Mouse (Mus musculus): ENCODE data around the gene Ccdc33. TPM values are rescaled to one million over a fixed set of nuclear protein-coding genes. Genes with fewer than 3 reads are reported as not detected.

Ccdc33 gene
- total and polyA plus RNA-seq, 2 experiments: not detected

- Histone ChIP-seq H3K27me3 (ENCODE audit: control insufficient read depth, insufficient read depth, low read length) (no peaks in the 10 kb centered on the region), H3K27ac (replicated peaks; ENCODE audit: insufficient read depth, low read depth, low read length) (no peak overlapping the region), H3K36me3 (ENCODE audit: control insufficient read depth, insufficient read depth, low read length) (no peaks in the 10 kb centered on the region), H3K4me1 (ENCODE audit: control insufficient read depth, insufficient read depth, low read length) (no peaks in the 10 kb centered on the region), H3K4me3 (ENCODE audit: insufficient read depth, low read depth, low read length) (no peak overlapping the region), H3K9ac (ENCODE audit: low read depth, low read length) (no peak overlapping the region), H3K79me2 (ENCODE audit: control insufficient read depth, insufficient read depth, low read length) (no peaks in the 10 kb centered on the region)
- DNase-seq (ENCODE audit: extremely low read depth, low read depth, low spot score): no peak
- no peak for TF ChIP-seq CTCF (IDR thresholded peaks at IDR 0.05; ENCODE audit: low read depth, low read length)
- TF ChIP-seq POLR2A (IDR thresholded peaks at IDR 0.05; ENCODE audit: extremely low read depth, insufficient read depth, low read length): no peak
- WGBS: 78% methylated on average over 6 of the region's 6 CpGs
Measured at GRCm38 (mm10) chr9:58066731-58067095, 51.9 kb downstream of the Ccdc33 start.

GRCm38 (mm10) chr9:58065977-58066730, 52.5 kb downstream of the Ccdc33 start:
- no peak for TF ChIP-seq CTCF (IDR thresholded peaks at IDR 0.05; ENCODE audit: low read depth, low read length)
- TF ChIP-seq POLR2A (IDR thresholded peaks at IDR 0.05; ENCODE audit: extremely low read depth, insufficient read depth, low read length): no peak
- no peak for DNase-seq (ENCODE audit: extremely low read depth, low read depth, low spot score)
- WGBS: 87% methylated on average over 6 of the region's 6 CpGs
- Histone ChIP-seq H3K4me1 (ENCODE audit: control insufficient read depth, insufficient read depth, low read length) (no peaks in the 10 kb centered on the region), H3K79me2 (ENCODE audit: control insufficient read depth, insufficient read depth, low read length) (no peaks in the 10 kb centered on the region), H3K9ac (ENCODE audit: low read depth, low read length) (no peak overlapping the region), H3K4me3 (ENCODE audit: insufficient read depth, low read depth, low read length) (no peak overlapping the region), H3K27ac (replicated peaks; ENCODE audit: insufficient read depth, low read depth, low read length) (no peak overlapping the region), H3K36me3 (ENCODE audit: control insufficient read depth, insufficient read depth, low read length) (no peaks in the 10 kb centered on the region), H3K27me3 (ENCODE audit: control insufficient read depth, insufficient read depth, low read length) (peaks cover 3% of the 10 kb centered on the region; the same call in 1 of the 2 replicates)

DNA sequence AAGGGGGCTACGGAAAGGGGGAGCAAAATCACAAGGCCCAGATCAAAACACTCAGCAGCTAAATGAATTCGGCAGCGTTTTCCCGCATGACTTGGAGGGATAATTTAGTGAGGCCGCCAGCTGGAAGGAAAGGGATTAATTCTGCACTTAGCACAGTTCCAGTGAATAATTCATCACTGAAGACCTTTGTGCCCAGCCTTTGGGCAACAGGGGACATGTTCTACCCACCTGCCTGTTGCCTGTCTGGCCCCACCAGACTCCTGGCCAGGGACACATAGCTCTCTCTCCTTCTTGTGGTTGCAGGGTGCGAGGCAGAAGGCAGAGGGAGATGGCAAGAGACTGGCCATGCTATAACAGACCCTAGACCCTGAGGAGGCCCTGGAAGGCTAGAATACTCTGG, 53.1 kb downstream of the Ccdc33 start:
- TF ChIP-seq CTCF (IDR thresholded peaks at IDR 0.05; ENCODE audit: low read depth, low read length) (no peak), POLR2A (IDR thresholded peaks at IDR 0.05; ENCODE audit: extremely low read depth, insufficient read depth, low read length) (no peak)
- DNase-seq (ENCODE audit: extremely low read depth, low read depth, low spot score): no peak
- no peak overlapping the region for H3K27ac ChIP-seq (replicated peaks; ENCODE audit: insufficient read depth, low read depth, low read length)
- no peaks in the 10 kb centered on the region for H3K36me3 ChIP-seq (ENCODE audit: control insufficient read depth, insufficient read depth, low read length)
- H3K79me2 ChIP-seq (ENCODE audit: control insufficient read depth, insufficient read depth, low read length): no peaks in the 10 kb centered on the region
- no peak overlapping the region for H3K9ac ChIP-seq (ENCODE audit: low read depth, low read length)
- peaks cover 3% of the 10 kb centered on the region; the same call in 1 of the 2 replicates for H3K27me3 ChIP-seq (ENCODE audit: control insufficient read depth, insufficient read depth, low read length)
- 72% methylated on average over 6 of the region's 6 CpGs for WGBS
- no peak overlapping the region for H3K4me3 ChIP-seq (ENCODE audit: insufficient read depth, low read depth, low read length)
- no peaks in the 10 kb centered on the region for H3K4me1 ChIP-seq (ENCODE audit: control insufficient read depth, insufficient read depth, low read length)

GRCm38 (mm10) chr9:58063531-58063930, 55.1 kb downstream of the Ccdc33 start, which contains the start of gene Stra6:
Stra6 (plus strand) TSS chr9:58063788.
- H3K27me3 ChIP-seq (ENCODE audit: control insufficient read depth, insufficient read depth, low read length): peaks cover 3% of the 10 kb centered on the region; the same call in 1 of the 2 replicates
- no peaks in the 10 kb centered on the region for H3K36me3 ChIP-seq (ENCODE audit: control insufficient read depth, insufficient read depth, low read length)
- TF ChIP-seq POLR2A (IDR thresholded peaks at IDR 0.05; ENCODE audit: extremely low read depth, insufficient read depth, low read length) (no peak), CTCF (IDR thresholded peaks at IDR 0.05; ENCODE audit: low read depth, low read length) (no peak)
- H3K27ac ChIP-seq (replicated peaks; ENCODE audit: insufficient read depth, low read depth, low read length): no peak within 1 kb of the TSS
- H3K9ac ChIP-seq (ENCODE audit: low read depth, low read length): no peak within 1 kb of the TSS
- no peaks in the 10 kb centered on the region for H3K4me1 ChIP-seq (ENCODE audit: control insufficient read depth, insufficient read depth, low read length)
- no peaks in the 10 kb centered on the region for H3K79me2 ChIP-seq (ENCODE audit: control insufficient read depth, insufficient read depth, low read length)
- no peak for DNase-seq (ENCODE audit: extremely low read depth, low read depth, low spot score)
- H3K4me3 ChIP-seq (ENCODE audit: insufficient read depth, low read depth, low read length): no peak within 1 kb of the TSS
- WGBS: 6% methylated on average over 3 of the region's 3 CpGs

DNA sequence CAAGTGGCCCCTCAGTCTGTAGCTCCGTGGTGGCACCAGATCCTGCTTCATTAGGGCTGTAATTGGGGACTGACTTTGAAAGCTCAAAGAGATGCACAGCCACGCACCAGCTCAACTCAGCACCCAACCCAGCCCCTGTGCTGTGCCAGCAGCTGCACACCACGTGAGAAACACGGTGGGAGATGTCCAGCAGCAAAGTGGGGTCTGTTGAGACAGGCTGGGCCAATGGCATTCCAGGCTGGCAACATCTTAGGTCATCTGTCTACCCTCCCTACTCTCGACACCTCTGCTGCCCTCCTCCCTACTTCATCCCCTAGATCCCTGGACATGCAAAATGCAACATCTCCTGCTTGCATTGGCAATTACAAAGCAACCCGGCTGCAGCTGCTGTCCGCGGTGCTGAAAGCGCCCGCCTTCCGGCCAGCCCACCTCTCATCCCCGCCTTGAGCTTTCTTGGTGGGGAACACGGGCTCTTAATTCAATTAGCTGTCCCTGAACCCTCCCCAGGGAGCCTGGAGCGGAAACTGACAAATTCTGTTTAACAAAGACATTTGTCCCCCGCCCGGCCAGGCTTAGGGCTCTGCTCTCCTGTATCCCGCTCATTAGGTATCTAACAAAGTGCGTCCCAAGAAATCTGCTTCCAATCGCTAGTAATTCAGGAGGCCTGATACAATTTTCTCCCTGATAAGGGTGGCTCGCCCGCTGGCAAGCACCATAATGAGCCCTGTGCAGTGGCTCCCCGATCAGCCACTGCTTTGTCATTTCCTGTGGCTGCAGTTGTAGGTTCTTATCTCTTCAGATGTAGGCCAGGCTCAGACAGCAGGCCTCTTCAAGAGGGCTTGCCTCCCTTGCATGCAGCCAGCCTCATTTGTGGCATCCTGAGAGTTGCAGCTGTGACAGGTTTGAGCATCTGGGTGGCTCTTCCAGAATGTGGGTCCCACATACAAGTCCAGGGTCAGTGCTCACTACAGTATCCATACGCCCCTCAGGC, 57.7 kb downstream of the Ccdc33 start:
- no peak overlapping the region for H3K4me3 ChIP-seq (ENCODE audit: insufficient read depth, low read depth, low read length)
- H3K27ac ChIP-seq (replicated peaks; ENCODE audit: insufficient read depth, low read depth, low read length): no peak overlapping the region
- 13% methylated on average over 23 of the region's 23 CpGs for WGBS
- TF ChIP-seq CTCF (IDR thresholded peaks at IDR 0.05; ENCODE audit: low read depth, low read length): no peak
- TF ChIP-seq POLR2A (IDR thresholded peaks at IDR 0.05; ENCODE audit: extremely low read depth, insufficient read depth, low read length): no peak
- peaks cover 3% of the 10 kb centered on the region; the same call in 1 of the 2 replicates for H3K27me3 ChIP-seq (ENCODE audit: control insufficient read depth, insufficient read depth, low read length)
- H3K36me3 ChIP-seq (ENCODE audit: control insufficient read depth, insufficient read depth, low read length): no peaks in the 10 kb centered on the region
- no peaks in the 10 kb centered on the region for H3K79me2 ChIP-seq (ENCODE audit: control insufficient read depth, insufficient read depth, low read length)
- no peak for DNase-seq (ENCODE audit: extremely low read depth, low read depth, low spot score)
- no peak overlapping the region for H3K9ac ChIP-seq (ENCODE audit: low read depth, low read length)
- H3K4me1 ChIP-seq (ENCODE audit: control insufficient read depth, insufficient read depth, low read length): no peaks in the 10 kb centered on the region
